Mouse (Mus musculus): Measurements from ENCODE around the gene Ccnq. TPM values are rescaled to one million over a fixed set of nuclear protein-coding genes. Genes with fewer than 3 reads are reported as not detected.
"Not testable (repeated sequence)": the region's sequence is repeated elsewhere in the genome, so short reads cannot be mapped to it uniquely, and the experiment has no call there.

The Ccnq gene
- polyA plus RNA-seq, 1 experiment = 46.3 TPM

GRCm38 (mm10) chr11:78764820-78765219 is 13.3 kb upstream of the Ccnq start:
- 60% methylated on average over 6 of the region's 6 CpGs for WGBS

DNA sequence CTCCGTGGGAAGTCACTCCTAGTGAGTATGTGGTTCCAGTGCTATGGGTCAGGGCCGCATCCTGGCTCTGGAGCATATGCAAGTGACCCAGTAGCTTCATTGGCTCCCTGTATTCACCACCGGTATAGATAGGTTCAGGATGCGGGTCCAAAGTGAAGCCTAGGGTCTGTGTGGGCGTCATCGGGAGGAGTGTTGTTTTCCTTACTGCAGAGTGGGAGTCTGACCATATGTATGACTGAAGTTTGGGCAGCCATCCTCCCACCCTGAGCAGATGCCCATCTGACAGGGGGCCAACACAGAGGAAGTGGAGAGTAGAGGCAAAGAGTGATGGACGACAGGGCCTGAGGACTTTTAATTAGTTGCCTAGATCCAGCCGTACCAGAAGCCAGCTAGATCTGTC is 12.8 kb upstream of the Ccnq start:
- no peak for DNase-seq (ENCODE audit: low read depth, low spot score)
- WGBS = 81% methylated on average over 8 of the region's 8 CpGs

More at GRCm38 (mm10) chr11:78764820-78765219, 13.3 kb upstream of the Ccnq start:
- DNase-seq (ENCODE audit: low read depth, low spot score) = no peak

GRCm38 (mm10) chr11:78762201-78762600 is 10.7 kb upstream of the Ccnq start:
- WGBS = 69% methylated on average over 5 of the region's 5 CpGs
- no peak for DNase-seq (ENCODE audit: low read depth, low spot score)

- WGBS = 80% methylated on average over 9 of the region's 9 CpGs
- no peak for DNase-seq (ENCODE audit: low read depth, low spot score)
Observed at GRCm38 (mm10) chr11:78761086-78761485, 9.6 kb upstream of the Ccnq start.

DNA sequence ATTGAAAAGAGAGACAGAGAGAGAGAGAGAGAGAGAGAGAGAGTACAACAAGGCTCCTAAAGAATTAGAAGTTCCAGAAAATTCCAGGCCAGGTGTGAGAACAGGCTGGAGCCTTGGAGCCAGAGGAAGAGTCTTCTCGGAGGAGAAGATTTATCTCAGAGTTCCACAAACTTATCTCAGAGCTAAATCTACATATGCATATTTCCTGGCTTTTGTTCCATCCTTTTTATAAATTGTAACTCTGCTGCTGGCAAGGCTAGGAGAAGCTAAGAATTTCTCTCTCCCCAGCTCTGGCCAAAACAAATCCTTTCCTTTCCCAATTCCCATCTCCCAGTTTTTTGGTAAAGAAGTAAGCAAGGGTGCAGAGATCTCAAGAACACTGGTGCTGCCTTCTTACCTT is 3.8 kb upstream of the Ccnq start:
- DNase-seq (ENCODE audit: low read depth, low spot score) = no peak
- WGBS = 68% methylated on average over 1 of the region's 1 CpGs

- WGBS = 78% methylated on average over 1 of the region's 1 CpGs
- DNase-seq (ENCODE audit: low read depth, low spot score) = not testable (repeated sequence)
Observed at GRCm38 (mm10) chr11:78754177-78754576, 2.6 kb upstream of the Ccnq start.

DNA sequence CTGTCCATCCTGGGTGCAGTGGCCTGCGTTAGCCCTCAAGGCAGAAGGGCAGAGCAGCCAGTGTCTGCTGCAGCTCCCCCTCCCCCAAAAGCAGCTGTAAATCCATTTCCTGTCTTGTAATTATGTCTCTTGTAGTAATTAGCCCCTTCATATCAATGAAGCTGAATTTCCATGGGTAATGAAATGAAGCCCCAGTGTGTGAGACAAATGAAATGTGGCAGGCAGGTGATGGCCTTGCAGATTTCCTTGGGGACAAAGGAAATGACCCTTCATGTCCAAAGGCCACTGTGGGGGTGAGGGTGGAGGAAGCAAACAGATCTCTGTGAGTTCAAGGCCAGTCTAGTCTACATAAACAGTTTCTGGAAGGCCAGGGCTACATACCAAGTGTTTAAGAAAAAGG is 1.7 kb upstream of the Ccnq start:
- WGBS = 74% methylated on average over 1 of the region's 1 CpGs
- DNase-seq (ENCODE audit: low read depth, low spot score) = no peak

GRCm38 (mm10) chr11:78751843-78752203 is 294 bp upstream of the Ccnq start:
- WGBS = 2% methylated on average over 2 of the region's 2 CpGs

GRCm38 (mm10) chr11:78746264-78746663 is 5.3 kb downstream of the Ccnq start:
- DNase-seq (ENCODE audit: low read depth, low spot score) = no peak
- 86% methylated on average over 7 of the region's 7 CpGs for WGBS

More at GRCm38 (mm10) chr11:78751843-78752203, 294 bp upstream of the Ccnq start:
- DNase-seq (ENCODE audit: low read depth, low spot score) = no peak

DNA sequence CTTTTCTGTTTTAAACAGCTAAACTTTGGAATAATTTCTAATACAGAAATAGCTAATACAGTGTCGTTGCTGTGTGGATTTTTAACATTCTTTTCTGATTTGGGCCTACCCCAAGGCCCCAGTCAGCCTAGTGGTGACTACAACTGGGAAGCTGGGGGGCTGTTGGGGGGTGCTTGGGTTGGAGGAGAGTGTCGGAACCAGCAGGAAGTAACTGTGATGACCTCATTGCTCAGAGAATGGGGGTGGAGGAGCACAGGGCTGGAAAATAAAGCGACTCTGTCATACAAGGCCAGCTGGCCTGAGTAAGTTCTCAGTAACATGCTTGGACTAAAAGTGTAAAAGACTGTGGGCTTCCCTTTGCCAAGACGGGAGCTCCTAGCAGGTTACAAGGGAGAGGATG is 6.1 kb downstream of the Ccnq start:
- no peak for DNase-seq (ENCODE audit: low read depth, low spot score)
- WGBS = 65% methylated on average over 4 of the region's 4 CpGs

DNA sequence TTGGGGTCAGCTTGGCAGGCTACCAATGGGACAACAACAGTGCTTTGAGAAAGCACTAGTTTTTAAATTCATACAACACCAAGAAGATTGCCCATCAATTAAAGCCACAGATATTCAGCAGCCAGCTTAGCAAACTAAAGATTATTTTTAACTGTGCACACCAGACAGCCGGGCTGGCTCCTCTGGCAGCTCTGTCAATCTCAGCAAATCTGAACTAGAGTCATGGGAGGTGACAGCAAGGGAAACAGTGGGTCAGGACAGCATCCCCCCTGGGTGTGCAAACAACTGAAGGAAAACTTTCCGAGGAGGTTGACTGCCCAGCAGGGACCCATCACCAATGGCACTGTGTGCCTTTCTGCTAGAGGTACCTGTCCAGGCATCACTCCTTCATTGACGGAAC is 9.1 kb downstream of the Ccnq start:
- 89% methylated on average over 3 of the region's 3 CpGs for WGBS

GRCm38 (mm10) chr11:78741958-78742357 is 9.6 kb downstream of the Ccnq start:
- 82% methylated on average over 7 of the region's 7 CpGs for WGBS
- no peak for DNase-seq (ENCODE audit: low read depth, low spot score)

More for the DNA sequence above, 9.1 kb downstream of the Ccnq start:
- no peak for DNase-seq (ENCODE audit: low read depth, low spot score)

DNA sequence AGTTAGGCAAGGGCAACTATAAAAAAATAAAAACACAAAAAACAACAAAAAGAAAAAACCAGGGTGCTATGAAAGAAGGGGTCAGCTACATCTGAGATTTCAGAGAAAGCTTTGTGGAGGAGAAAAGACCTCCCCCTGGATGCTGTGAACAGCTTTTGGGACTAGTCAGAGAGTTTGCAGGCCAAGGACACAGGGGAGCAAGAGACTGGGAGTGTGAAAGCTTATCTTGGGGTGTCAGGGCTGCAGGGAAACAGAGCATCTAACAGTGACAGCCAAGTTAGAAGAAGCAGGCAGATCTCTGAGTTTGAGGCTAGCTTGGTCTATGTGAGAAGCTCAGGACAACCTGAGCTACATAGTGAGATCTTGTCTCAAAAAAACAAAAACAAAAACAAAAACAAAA is 12.2 kb downstream of the Ccnq start:
- no peak for DNase-seq (ENCODE audit: low read depth, low spot score)

- WGBS = 76% methylated on average over 3 of the region's 3 CpGs
- DNase-seq (ENCODE audit: low read depth, low spot score) = no peak
Observed at GRCm38 (mm10) chr11:78736877-78737408, 14.6 kb downstream of the Ccnq start.

- 81% methylated on average over 1 of the region's 1 CpGs for WGBS
- no peak for DNase-seq (ENCODE audit: low read depth, low spot score)
Observed at GRCm38 (mm10) chr11:78735168-78735567, 16.4 kb downstream of the Ccnq start.

GRCm38 (mm10) chr11:78732619-78733018 is 18.9 kb downstream of the Ccnq start:
- 79% methylated on average over 6 of the region's 6 CpGs for WGBS
- no peak for DNase-seq (ENCODE audit: low read depth, low spot score)

DNA sequence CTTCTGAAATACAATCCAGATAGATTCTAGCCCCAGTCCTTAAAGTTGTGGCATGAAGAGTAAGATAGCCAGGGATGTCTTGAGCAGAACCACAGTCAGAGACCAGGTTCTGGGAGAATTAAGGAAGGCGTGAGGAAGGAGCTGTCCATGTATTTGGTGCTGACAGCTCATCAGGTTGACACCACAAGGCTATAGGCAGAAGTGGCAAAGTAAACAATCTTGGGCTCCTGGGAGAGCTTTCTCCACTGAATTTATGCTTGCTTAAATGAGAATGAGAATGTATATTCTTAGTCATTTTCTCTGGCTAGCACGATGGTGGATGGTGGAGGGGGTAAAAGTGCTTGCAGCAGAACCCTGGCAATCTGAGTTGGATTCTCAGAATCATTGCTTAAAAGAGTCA is 20.6 kb downstream of the Ccnq start:
- 15% methylated on average over 2 of the region's 2 CpGs for WGBS
- no peak for DNase-seq (ENCODE audit: low read depth, low spot score)

- WGBS = 68% methylated on average over 4 of the region's 4 CpGs
- DNase-seq (ENCODE audit: low read depth, low spot score) = no peak
Observed at GRCm38 (mm10) chr11:78728041-78728440, 23.5 kb downstream of the Ccnq start.

GRCm38 (mm10) chr11:78726366-78726765 is 25.2 kb downstream of the Ccnq start:
- no peak for DNase-seq (ENCODE audit: low read depth, low spot score)
- 52% methylated on average over 3 of the region's 3 CpGs for WGBS

DNA sequence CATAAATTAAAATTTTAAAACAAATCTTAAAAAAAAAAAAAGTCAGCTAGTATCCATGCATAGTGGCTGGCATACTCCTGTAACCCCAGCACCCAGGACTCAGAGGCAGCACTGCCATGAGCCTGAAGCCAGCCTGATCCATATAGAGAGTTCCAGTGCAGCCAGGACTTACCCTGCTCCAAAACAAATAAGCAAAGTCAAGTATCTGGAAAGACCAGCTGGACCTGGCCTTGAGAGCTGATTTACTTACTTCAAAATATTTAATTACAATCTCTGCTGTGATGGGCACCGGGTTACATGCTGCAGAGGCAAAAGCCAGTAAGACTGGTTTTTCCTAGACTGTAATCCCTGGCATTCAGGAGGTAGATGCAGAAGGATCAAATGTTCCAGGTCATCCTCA is 26.7 kb downstream of the Ccnq start:
- WGBS = 17% methylated on average over 1 of the region's 1 CpGs
- DNase-seq (ENCODE audit: low read depth, low spot score) = no peak

DNA sequence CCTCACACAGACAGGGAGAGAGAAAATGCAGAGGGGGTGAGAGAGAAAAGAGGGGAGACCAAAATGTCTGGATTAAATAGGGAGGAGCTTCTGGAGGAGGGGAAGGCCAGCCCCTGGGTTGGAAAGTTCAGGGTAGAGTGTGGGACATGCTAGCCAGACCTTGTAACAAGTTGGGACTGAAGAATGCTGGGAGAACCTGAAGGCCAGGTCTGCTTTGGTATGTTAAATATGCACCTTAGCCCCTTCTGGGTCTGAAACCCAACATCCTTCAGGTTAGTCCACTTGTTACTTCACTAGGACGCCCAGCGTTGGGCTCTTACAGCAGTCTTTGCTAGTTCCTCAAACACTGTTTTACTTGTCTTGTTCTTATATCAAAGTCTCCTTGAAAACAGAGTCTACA is 30.1 kb downstream of the Ccnq start:
- no peak for DNase-seq (ENCODE audit: low read depth, low spot score)
- 60% methylated on average over 2 of the region's 2 CpGs for WGBS

- DNase-seq (ENCODE audit: low read depth, low spot score) = no peak
- 59% methylated on average over 4 of the region's 4 CpGs for WGBS
Observed at GRCm38 (mm10) chr11:78717655-78718054, 33.9 kb downstream of the Ccnq start.
